23 mouse cellular contexts compared by ENCODE assay signal in genomic region chr1:125350843-125351242, GRCm38 (mm10).
DNase-seq lines count a peak whose midpoint lies in the region; ATAC-seq and TF ChIP-seq lines count a peak whose summit lies in the region.
"Had no signal": no experiment of that assay in that cellular context is flagged by ENCODE, and none has a peak within 500 bp of the region (broad histone marks: within the 10 kb centered on the region; RNA-seq: fewer than 3 reads in every experiment).

No protein-coding gene starts in this region.

- DNase-seq in forebrain, postnatal 0 days = no peak
- DNase-seq in forebrain, embryonic 11.5 days (ENCODE audit: low spot score) = no peak
- no peak for DNase-seq in limb, embryonic 11.5 days (ENCODE audit: low spot score)
- DNase-seq in limb, embryonic 10.5 days (ENCODE audit: low spot score) = no peak
- DNase-seq in forelimb bud, embryonic 11.5 days (ENCODE audit: low read depth, low spot score) = peak; percentile 62
- no peak for DNase-seq in thymus, postnatal 0 days (ENCODE audit: low spot score)
- DNase-seq: adrenal gland, adult 2 months; adrenal gland, postnatal 10 days; adrenal gland, postnatal 25 days; cerebellum, adult 11 months; cerebellum, adult 18-20 months; cerebellum, adult 8-10 months; cerebellum, adult 9-11 months; cerebellum, postnatal 14 days; cerebellum, postnatal 36 days; embryo, embryonic 11 days had no signal

- H3K27ac ChIP-seq in forebrain, embryonic 13.5 days = 0 out of 2 replicates have a peak overlapping the region, but pooled peaks have one; percentile 7
- H3K27ac ChIP-seq in forebrain, postnatal 0 days (ENCODE audit: low read depth, low read length) = no peak overlapping the region
- 0 out of 2 replicates have a peak overlapping the region, but pooled peaks have one; percentile 11 for H3K27ac ChIP-seq in forebrain, embryonic 15.5 days (replicated peaks)
- no peak overlapping the region for H3K27ac ChIP-seq in forebrain, embryonic 11.5 days (ENCODE audit: low read depth, low read length)
- H3K27ac ChIP-seq in limb, embryonic 11.5 days (replicated peaks; ENCODE audit: low read depth, low read length) = no peak overlapping the region
- no peak overlapping the region for H3K27ac ChIP-seq in limb, embryonic 10.5 days
- H3K27ac ChIP-seq: embryonic facial prominence, embryonic 13.5 days; embryonic facial prominence, embryonic 15.5 days; forebrain, embryonic 10.5 days had no signal

- no peaks in the 10 kb centered on the region for H3K27me3 ChIP-seq in forebrain, embryonic 13.5 days
- H3K27me3 ChIP-seq in forebrain, postnatal 0 days (ENCODE audit: insufficient read depth, low read length) = no peaks in the 10 kb centered on the region
- H3K27me3 ChIP-seq in forebrain, embryonic 15.5 days = no peaks in the 10 kb centered on the region
- no peaks in the 10 kb centered on the region for H3K27me3 ChIP-seq in forebrain, embryonic 11.5 days (ENCODE audit: control insufficient read depth, insufficient read depth, low read length)
- no peaks in the 10 kb centered on the region for H3K27me3 ChIP-seq in limb, embryonic 11.5 days (ENCODE audit: control insufficient read depth, insufficient read depth, low read length)
- no peaks in the 10 kb centered on the region for H3K27me3 ChIP-seq in limb, embryonic 10.5 days (ENCODE audit: low read depth, poor library complexity, severe bottlenecking)
- H3K27me3 ChIP-seq: embryonic facial prominence, embryonic 13.5 days; embryonic facial prominence, embryonic 15.5 days had no signal

- H3K9me3 ChIP-seq in forebrain, embryonic 13.5 days (replicated peaks) = no peaks in the 10 kb centered on the region; the same call in 1 of the 2 replicates
- no peaks in the 10 kb centered on the region for H3K9me3 ChIP-seq in forebrain, postnatal 0 days (ENCODE audit: low read length)
- H3K9me3 ChIP-seq in forebrain, embryonic 15.5 days = no peaks in the 10 kb centered on the region
- H3K9me3 ChIP-seq in forebrain, embryonic 11.5 days (ENCODE audit: control insufficient read depth, low read length) = no peaks in the 10 kb centered on the region; the same call in 1 of the 2 replicates
- H3K9me3 ChIP-seq in limb, embryonic 11.5 days (ENCODE audit: control insufficient read depth, low read length) = no peaks in the 10 kb centered on the region; the same call in 1 of the 2 replicates
- no peaks in the 10 kb centered on the region for H3K9me3 ChIP-seq in limb, embryonic 10.5 days (replicated peaks)

- no peak overlapping the region for H3K4me2 ChIP-seq in forebrain, embryonic 13.5 days
- H3K4me2 ChIP-seq in forebrain, postnatal 0 days (ENCODE audit: low read depth) = no peak overlapping the region
- no peak overlapping the region for H3K4me2 ChIP-seq in forebrain, embryonic 15.5 days (replicated peaks)
- H3K4me2 ChIP-seq in forebrain, embryonic 11.5 days (ENCODE audit: low read depth, low read length, severe bottlenecking) = no peak overlapping the region
- no peak overlapping the region for H3K4me2 ChIP-seq in limb, embryonic 11.5 days (ENCODE audit: low read depth, severe bottlenecking)
- H3K4me2 ChIP-seq: embryonic facial prominence, embryonic 13.5 days; embryonic facial prominence, embryonic 15.5 days had no signal

- TF ChIP-seq CTCF in forebrain, postnatal 0 days (IDR thresholded peaks at IDR 0.05; ENCODE audit: low read depth) = no peak

- H3K4me3 ChIP-seq in forebrain, embryonic 13.5 days = no peak overlapping the region
- no peak overlapping the region for H3K4me3 ChIP-seq in forebrain, postnatal 0 days (ENCODE audit: low read depth, low read length)
- H3K4me3 ChIP-seq in forebrain, embryonic 15.5 days = no peak overlapping the region
- no peak overlapping the region for H3K4me3 ChIP-seq in forebrain, embryonic 11.5 days (ENCODE audit: low read depth, low read length)
- H3K4me3 ChIP-seq in limb, embryonic 11.5 days (ENCODE audit: low read depth, low read length) = no peak overlapping the region
- no peak overlapping the region for H3K4me3 ChIP-seq in limb, embryonic 10.5 days
- H3K4me3 ChIP-seq: embryonic facial prominence, embryonic 13.5 days; embryonic facial prominence, embryonic 15.5 days; erythroblast, embryonic 14.5 days; forebrain, embryonic 10.5 days had no signal

- H3K4me1 ChIP-seq in forebrain, embryonic 13.5 days = peaks cover 7% of the 10 kb centered on the region; the same call in 1 of the 2 replicates
- H3K4me1 ChIP-seq in forebrain, postnatal 0 days (ENCODE audit: insufficient read depth) = no peaks in the 10 kb centered on the region
- H3K4me1 ChIP-seq in forebrain, embryonic 15.5 days = no peaks in the 10 kb centered on the region
- H3K4me1 ChIP-seq in forebrain, embryonic 11.5 days (replicated peaks; ENCODE audit: control insufficient read depth, insufficient read depth, low read length) = no peaks in the 10 kb centered on the region
- H3K4me1 ChIP-seq in limb, embryonic 11.5 days (ENCODE audit: control insufficient read depth, insufficient read depth, low read length) = no peaks in the 10 kb centered on the region
- no peaks in the 10 kb centered on the region for H3K4me1 ChIP-seq in limb, embryonic 10.5 days
- H3K4me1 ChIP-seq: embryonic facial prominence, embryonic 13.5 days; embryonic facial prominence, embryonic 15.5 days; forebrain, embryonic 10.5 days had no signal

- WGBS in forebrain, embryonic 13.5 days = 81% methylated on average over 5 of the region's 5 CpGs
- 74% methylated on average over 5 of the region's 5 CpGs for WGBS in forebrain, postnatal 0 days
- WGBS in forebrain, embryonic 15.5 days = 81% methylated on average over 5 of the region's 5 CpGs
- 83% methylated on average over 5 of the region's 5 CpGs for WGBS in forebrain, embryonic 11.5 days
- WGBS in limb, embryonic 11.5 days = 57% methylated on average over 5 of the region's 5 CpGs
- WGBS in limb, embryonic 10.5 days = 83% methylated on average over 5 of the region's 5 CpGs

- no peak for ATAC-seq in forebrain, embryonic 13.5 days
- ATAC-seq in forebrain, postnatal 0 days = no peak
- no peak for ATAC-seq in forebrain, embryonic 15.5 days (replicated peaks)
- no peak for ATAC-seq in forebrain, embryonic 11.5 days (replicated peaks; ENCODE audit: low FRiP score)
- ATAC-seq in limb, embryonic 11.5 days (ENCODE audit: insufficient number of reproducible peaks, low FRiP score, low TSS enrichment, low read depth) = 0 out of 2 replicates have a peak, but pooled peaks have one; percentile 57
- ATAC-seq: activated CD4-positive, CD25-positive, alpha-beta regulatory T cell, adult 4 months had no signal

- H3K9ac ChIP-seq in forebrain, embryonic 13.5 days = no peak overlapping the region
- H3K9ac ChIP-seq in forebrain, postnatal 0 days = no peak overlapping the region
- H3K9ac ChIP-seq in forebrain, embryonic 15.5 days (replicated peaks) = no peak overlapping the region
- no peak overlapping the region for H3K9ac ChIP-seq in forebrain, embryonic 11.5 days (ENCODE audit: low read length)
- no peak overlapping the region for H3K9ac ChIP-seq in limb, embryonic 11.5 days (ENCODE audit: low read length)
- H3K9ac ChIP-seq: embryonic facial prominence, embryonic 13.5 days; embryonic facial prominence, embryonic 15.5 days had no signal

- no peaks in the 10 kb centered on the region for H3K36me3 ChIP-seq in forebrain, embryonic 13.5 days (ENCODE audit: poor library complexity, severe bottlenecking)
- no peaks in the 10 kb centered on the region for H3K36me3 ChIP-seq in forebrain, postnatal 0 days (ENCODE audit: insufficient read depth)
- H3K36me3 ChIP-seq in forebrain, embryonic 15.5 days = no peaks in the 10 kb centered on the region
- no peaks in the 10 kb centered on the region for H3K36me3 ChIP-seq in forebrain, embryonic 11.5 days (ENCODE audit: control insufficient read depth, insufficient read depth, low read length)
- H3K36me3 ChIP-seq in limb, embryonic 11.5 days (ENCODE audit: control insufficient read depth, insufficient read depth, low read length) = no peaks in the 10 kb centered on the region
- H3K36me3 ChIP-seq in limb, embryonic 10.5 days = no peaks in the 10 kb centered on the region
- H3K36me3 ChIP-seq: embryonic facial prominence, embryonic 13.5 days; embryonic facial prominence, embryonic 15.5 days; forebrain, embryonic 10.5 days had no signal

Comparison
In these comparisons a context has a peak if more than half of its experiments do, and no peak if none do; other contexts are left out.
1. H3K27ac ChIP-seq: peak in forebrain, embryonic 13.5 days (single experiment) and forebrain, embryonic 15.5 days (single experiment); none in forebrain, postnatal 0 days (single experiment), forebrain, embryonic 11.5 days (single experiment), limb, embryonic 11.5 days (single experiment) and limb, embryonic 10.5 days (single experiment).